Mouse (Mus musculus) limb, embryonic 11.5 days (tissue): ENCODE measurements at regions not wholly inside any gene's neighbourhood (a gene's known extent, or its start where the extent isn't known, plus 50 kb on each side); places are given as distances from the start of the nearest gene placed in this dataset.
"Not testable (repeated sequence)": the region's sequence is repeated elsewhere in the genome, so short reads cannot be mapped to it uniquely, and the experiment has no call there.

Source experiments
- ATAC-seq: fragments of 200-750 bp; cut with Nextera tagmentation; 2 replicates; pipeline ENCODE4 v1.8.0; 2017; ENCODE audit warnings: low read depth; ENCODE audit not compliant: insufficient number of reproducible peaks, low FRiP score, low TSS enrichment
- DNase-seq: peaks from one replicate; pipeline ENCODE4 v3.0.0-alpha.2; 2015; ENCODE audit warnings: low spot score
- H3K27ac ChIP-seq: fragments of 300-500 bp; sonication (generic); replicated peaks from 2 replicates; pipeline ENCODE4 v1.5.1; 2014; ENCODE audit warnings: low read depth, mild to moderate bottlenecking, low read length
- H3K27me3 ChIP-seq: fragments of 300-500 bp; sonication (generic); 2 replicates; pipeline ENCODE4 v1.6.1; 2014; ENCODE audit warnings: mild to moderate bottlenecking, low read length, mixed read lengths; ENCODE audit not compliant: control insufficient read depth, insufficient read depth
- H3K36me3 ChIP-seq: fragments of 300-500 bp; sonication (generic); 2 replicates; pipeline ENCODE4 v1.6.1; 2014; ENCODE audit warnings: mild to moderate bottlenecking, low read length, moderate library complexity, mixed read lengths; ENCODE audit not compliant: control insufficient read depth, insufficient read depth
- H3K4me1 ChIP-seq: fragments of 300-500 bp; sonication (generic); 2 replicates; pipeline ENCODE4 v1.6.1; 2014; ENCODE audit warnings: low read length, mixed read lengths; ENCODE audit not compliant: control insufficient read depth, insufficient read depth
- H3K4me2 ChIP-seq: fragments of 300-500 bp; sonication (generic); 2 replicates; pipeline ENCODE4 v1.6.1; 2014; ENCODE audit warnings: low read depth, mild to moderate bottlenecking, moderate library complexity; ENCODE audit not compliant: severe bottlenecking
- H3K4me3 ChIP-seq: fragments of 300-500 bp; sonication (generic); 2 replicates; pipeline ENCODE4 v1.5.1; 2014; ENCODE audit warnings: low read depth, low read length
- H3K9ac ChIP-seq: fragments of 300-500 bp; sonication (generic); 2 replicates; pipeline ENCODE4 v1.6.1; 2014; ENCODE audit warnings: mild to moderate bottlenecking, low read length
- H3K9me3 ChIP-seq: fragments of 300-500 bp; sonication (generic); 2 replicates; pipeline ENCODE4 v1.6.1; 2016; ENCODE audit warnings: low read length; ENCODE audit not compliant: control insufficient read depth
- WGBS: fragments of 180-500 bp; shearing (Covaris S2); extraction: QIAGEN DNeasy Blood & Tissue Kit; methylation state at CpG from one replicate; pipeline ENCODE4 v1.1.7; 2014; 5-methylcytosine and 5-hydroxymethylcytosine counted together

DNA sequence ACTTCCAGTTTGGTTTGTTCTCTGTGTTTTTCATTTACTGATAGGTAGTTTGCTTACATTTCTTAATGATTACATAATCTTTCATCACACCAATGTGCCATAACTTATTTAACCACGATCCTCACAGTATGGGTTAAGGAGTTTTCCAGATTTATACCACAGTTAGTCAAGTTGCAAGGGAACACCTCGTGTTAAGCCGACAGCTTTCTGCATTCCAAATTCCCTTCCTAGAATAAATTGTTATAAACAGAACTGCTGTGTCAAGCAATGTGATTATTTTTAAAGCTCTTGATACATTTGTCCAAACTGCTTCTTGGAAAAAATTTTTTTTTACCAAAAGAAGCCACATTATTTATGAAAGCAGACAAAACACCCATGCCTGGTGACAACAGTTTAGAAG is 213.5 kb downstream of the Utp18 start:
- Histone ChIP-seq H3K27me3 (no peaks in the 10 kb centered on the region), H3K4me3 (no peak overlapping the region), H3K4me1 (no peaks in the 10 kb centered on the region), H3K9ac (no peak overlapping the region), H3K9me3 (no peaks in the 10 kb centered on the region), H3K27ac (no peak overlapping the region), H3K36me3 (no peaks in the 10 kb centered on the region), H3K4me2 (no peak overlapping the region)
- 84% methylated on average over 3 of the region's 3 CpGs for WGBS
- ATAC-seq = no peak
- no peak for DNase-seq

DNA sequence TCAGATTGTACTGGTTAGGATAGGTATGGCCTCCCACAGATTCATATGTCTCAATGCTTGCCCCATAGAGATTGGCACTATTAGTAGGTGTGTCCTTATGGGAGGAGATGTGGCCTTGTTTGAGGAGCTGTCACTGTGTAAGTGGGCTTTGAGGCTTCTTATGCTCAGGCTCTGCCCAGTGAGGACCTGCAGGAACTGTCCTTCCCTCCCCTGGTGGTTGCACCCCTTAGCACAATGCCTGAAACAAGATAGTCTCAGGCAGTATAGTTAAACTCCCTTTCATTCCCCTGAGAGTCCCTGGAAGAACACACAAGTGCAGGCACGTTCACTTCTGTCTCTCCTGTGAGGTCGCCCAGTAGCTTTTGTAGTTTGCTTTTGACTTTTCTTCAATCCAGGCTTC is 223.9 kb downstream of the Utp18 start:
- Histone ChIP-seq H3K36me3 (no peaks in the 10 kb centered on the region), H3K4me2 (no peak overlapping the region), H3K4me1 (0 out of 2 replicates have a peak, but pooled peaks cover 8% of the 10 kb centered on the region), H3K27me3 (no peaks in the 10 kb centered on the region), H3K27ac (no peak overlapping the region), H3K4me3 (no peak overlapping the region), H3K9me3 (no peaks in the 10 kb centered on the region), H3K9ac (no peak overlapping the region)
- 72% methylated on average over 2 of the region's 2 CpGs for WGBS
- DNase-seq (no peak), ATAC-seq (no peak)

GRCm38 (mm10) chr11:93660379-93660778 is 225.2 kb downstream of the Utp18 start:
- WGBS = 94% methylated on average over 7 of the region's 7 CpGs
- Histone ChIP-seq H3K9ac (no peak overlapping the region), H3K4me2 (no peak overlapping the region), H3K9me3 (no peaks in the 10 kb centered on the region), H3K36me3 (no peaks in the 10 kb centered on the region), H3K27ac (no peak overlapping the region), H3K27me3 (no peaks in the 10 kb centered on the region), H3K4me3 (no peak overlapping the region), H3K4me1 (peaks cover 15% of the 10 kb centered on the region; the same call in 1 of the 2 replicates)
- no peak for ATAC-seq
- DNase-seq = no peak

DNA sequence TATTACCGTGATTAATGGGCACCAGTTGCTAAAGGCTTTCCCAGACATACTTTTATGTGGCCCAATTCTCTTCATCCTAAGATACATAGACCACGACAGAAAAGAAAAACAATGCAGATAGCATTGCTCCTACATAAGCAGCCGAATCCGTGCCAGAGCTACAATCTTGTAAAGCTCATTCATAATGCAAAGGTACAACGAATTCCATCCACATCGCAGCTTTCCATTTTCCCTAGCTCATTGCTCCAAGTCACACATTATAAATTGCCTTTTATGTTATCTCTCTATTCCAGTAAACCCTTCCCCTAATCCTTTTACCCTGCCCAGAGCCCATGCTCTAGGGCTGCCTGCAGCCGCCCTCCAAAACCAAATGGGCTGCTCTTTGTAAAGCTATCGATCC is 226.8 kb downstream of the Utp18 start:
- WGBS = 36% methylated on average over 8 of the region's 8 CpGs
- no peak for ATAC-seq
- Histone ChIP-seq H3K9ac (no peak overlapping the region), H3K27me3 (no peaks in the 10 kb centered on the region), H3K4me2 (no peak overlapping the region), H3K36me3 (no peaks in the 10 kb centered on the region), H3K4me1 (peaks cover 16% of the 10 kb centered on the region; the same call in 1 of the 2 replicates), H3K27ac (no peak overlapping the region), H3K4me3 (no peak overlapping the region), H3K9me3 (no peaks in the 10 kb centered on the region)
- no peak for DNase-seq

DNA sequence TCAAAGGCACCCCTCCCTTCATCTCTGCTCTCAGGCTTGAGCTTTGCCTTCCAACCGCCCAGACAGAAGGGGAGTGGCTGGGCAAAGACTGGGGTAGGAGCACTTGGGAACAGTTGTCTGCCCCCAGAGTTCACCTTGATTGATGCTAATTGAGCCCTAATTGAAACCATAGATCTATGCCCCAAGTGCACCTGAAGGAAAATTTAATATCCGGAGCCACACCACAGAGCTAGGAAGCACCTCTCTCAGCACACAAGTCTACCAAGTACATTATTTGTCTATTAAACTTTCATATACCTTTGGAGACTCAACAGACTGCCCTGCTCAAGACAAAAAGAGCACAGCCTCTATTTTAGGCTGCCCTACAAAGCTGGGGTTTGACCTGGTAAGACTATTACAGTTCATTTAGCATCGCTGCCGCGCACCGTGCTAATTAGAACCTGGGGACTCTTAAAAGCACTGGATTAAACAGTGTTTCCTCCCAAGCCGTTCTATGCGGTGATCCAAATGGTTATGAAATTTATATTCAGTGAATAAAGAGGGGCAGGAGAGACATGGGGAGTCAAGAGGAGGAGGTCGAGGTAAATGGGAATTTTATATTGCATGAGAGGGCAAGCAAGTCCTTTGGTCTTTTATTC is 229.8 kb downstream of the Utp18 start:
- no peaks in the 10 kb centered on the region for H3K9me3 ChIP-seq
- DNase-seq = peak; percentile 43
- no peak overlapping the region for H3K4me2 ChIP-seq
- H3K27ac ChIP-seq = no peak overlapping the region
- no peak overlapping the region for H3K9ac ChIP-seq
- H3K4me1 ChIP-seq = peaks cover 16% of the 10 kb centered on the region; the same call in 1 of the 2 replicates
- no peaks in the 10 kb centered on the region for H3K27me3 ChIP-seq
- WGBS = 11% methylated on average over 9 of the region's 9 CpGs
- no peaks in the 10 kb centered on the region for H3K36me3 ChIP-seq
- no peak overlapping the region for H3K4me3 ChIP-seq
- ATAC-seq = peak; percentile 61

GRCm38 (mm10) chr11:93653401-93653800 is 232.2 kb downstream of the Utp18 start:
- no peak overlapping the region for H3K4me2 ChIP-seq
- no peaks in the 10 kb centered on the region for H3K36me3 ChIP-seq
- H3K4me3 ChIP-seq = no peak overlapping the region
- no peak overlapping the region for H3K9ac ChIP-seq
- no peak overlapping the region for H3K27ac ChIP-seq
- no peak for DNase-seq
- H3K4me1 ChIP-seq = peaks cover 10% of the 10 kb centered on the region; the same call in 1 of the 2 replicates
- H3K27me3 ChIP-seq = no peaks in the 10 kb centered on the region
- WGBS = 88% methylated on average over 3 of the region's 3 CpGs
- no peaks in the 10 kb centered on the region for H3K9me3 ChIP-seq
- no peak for ATAC-seq

DNA sequence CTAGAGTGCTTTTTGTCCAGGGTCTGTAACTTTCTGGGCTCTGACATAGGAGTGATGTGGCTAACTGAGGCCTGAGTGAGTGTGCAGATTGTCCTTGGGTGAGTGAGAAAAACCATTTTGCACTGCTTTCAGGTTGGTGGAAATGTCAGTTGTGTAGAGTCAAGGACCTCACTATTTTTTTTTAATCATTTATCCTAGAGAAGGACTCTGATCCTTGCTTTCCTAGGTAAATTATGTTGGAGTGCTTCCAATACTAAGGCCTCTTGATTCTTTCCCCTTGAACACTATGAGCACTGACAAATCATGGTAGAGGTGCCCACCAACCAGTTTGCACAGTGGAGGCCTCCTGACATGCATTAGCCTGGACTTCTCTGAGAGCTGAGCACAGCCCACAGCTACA is 233.6 kb downstream of the Utp18 start:
- not testable (repeated sequence) for DNase-seq, H3K9ac ChIP-seq, H3K36me3 ChIP-seq, H3K27ac ChIP-seq, ATAC-seq, H3K4me3 ChIP-seq, H3K4me1 ChIP-seq, H3K9me3 ChIP-seq, H3K4me2 ChIP-seq, H3K27me3 ChIP-seq
